Mouse (Mus musculus) WW6 (cell line): ENCODE results near the gene Fuca1.

Experiments
- DNase-seq: peaks from one replicate; pipeline ENCODE4 v3.0.0-alpha.2; 2013; ENCODE audit warnings: low read depth, low spot score

Fuca1 gene

GRCm38 (mm10) chr4:135889146-135889883 lies 31.2 kb upstream of the Fuca1 start:
- no peak for DNase-seq

GRCm38 (mm10) chr4:135889884-135890283 lies 30.7 kb upstream of the Fuca1 start:
- DNase-seq, result no peak

GRCm38 (mm10) chr4:135891539-135891938 lies 29.0 kb upstream of the Fuca1 start:
- no peak for DNase-seq

- DNase-seq, result no peak
Measured at GRCm38 (mm10) chr4:135892884-135893283, 27.7 kb upstream of the Fuca1 start.

- no peak for DNase-seq
Measured at GRCm38 (mm10) chr4:135895071-135895571, 25.4 kb upstream of the Fuca1 start, which contains the start of gene Cnr2. TSS of gene Cnr2 (plus strand) at chr4:135895394.

- DNase-seq, result no peak
Measured at GRCm38 (mm10) chr4:135896157-135896556, 24.4 kb upstream of the Fuca1 start.

GRCm38 (mm10) chr4:135898380-135899049 lies 22.0 kb upstream of the Fuca1 start:
- DNase-seq, result no peak

- DNase-seq, result no peak
Measured at GRCm38 (mm10) chr4:135899050-135899448, 21.5 kb upstream of the Fuca1 start.

GRCm38 (mm10) chr4:135900008-135900407 lies 20.5 kb upstream of the Fuca1 start:
- DNase-seq, result no peak

GRCm38 (mm10) chr4:135902606-135903242 lies 17.8 kb upstream of the Fuca1 start:
- no peak for DNase-seq

- DNase-seq, result no peak
Measured at GRCm38 (mm10) chr4:135904810-135905209, 15.7 kb upstream of the Fuca1 start.

GRCm38 (mm10) chr4:135906633-135907032 lies 13.9 kb upstream of the Fuca1 start:
- DNase-seq, result no peak

- DNase-seq, result no peak
Measured at GRCm38 (mm10) chr4:135909326-135910066, 11.0 kb upstream of the Fuca1 start.

- DNase-seq, result no peak
Measured at GRCm38 (mm10) chr4:135911531-135911930, 9.0 kb upstream of the Fuca1 start.

- no peak for DNase-seq
Measured at GRCm38 (mm10) chr4:135912164-135912563, 8.4 kb upstream of the Fuca1 start.

- no peak for DNase-seq
Measured at GRCm38 (mm10) chr4:135912835-135913234, 7.7 kb upstream of the Fuca1 start.

- DNase-seq, result no peak
Measured at GRCm38 (mm10) chr4:135913433-135913832, 7.1 kb upstream of the Fuca1 start.

GRCm38 (mm10) chr4:135918635-135919279 lies 1.8 kb upstream of the Fuca1 start:
- no peak for DNase-seq

- DNase-seq, result no peak
Measured at GRCm38 (mm10) chr4:135919280-135919639, 1.3 kb upstream of the Fuca1 start.

- DNase-seq, result no peak
Measured at GRCm38 (mm10) chr4:135921257-135922120, 954 bp downstream of the Fuca1 start.
